Mouse (Mus musculus) midbrain, embryonic 10.5 days (tissue): ENCODE data around the gene Ssxb9. TPM values are rescaled to one million over a fixed set of nuclear protein-coding genes. Genes with fewer than 3 reads are reported as not detected.
"Not testable (repeated sequence)": the region's sequence is repeated elsewhere in the genome, so short reads cannot be mapped to it uniquely, and the experiment has no call there.

Experiments used
- DNase-seq: peaks from one replicate; pipeline ENCODE4 v3.0.0-alpha.2; 2017; ENCODE audit warnings: low spot score
- H3K27ac ChIP-seq: fragments of 300-500 bp; sonication (generic); replicated peaks from 2 replicates; pipeline ENCODE4 v1.5.1; 2016; ENCODE audit warnings: mild to moderate bottlenecking
- H3K27me3 ChIP-seq: fragments of 300-500 bp; sonication (generic); 2 replicates; pipeline ENCODE4 v1.6.1; 2016; ENCODE audit warnings: low read depth, mild to moderate bottlenecking; ENCODE audit not compliant: poor library complexity, severe bottlenecking
- H3K36me3 ChIP-seq: fragments of 300-500 bp; sonication (generic); 2 replicates; pipeline ENCODE4 v1.6.1; 2016; ENCODE audit warnings: mild to moderate bottlenecking, moderate library complexity
- H3K4me1 ChIP-seq: fragments of 300-500 bp; sonication (generic); 2 replicates; pipeline ENCODE4 v1.6.1; 2016
- H3K4me3 ChIP-seq: fragments of 300-500 bp; sonication (generic); 2 replicates; pipeline ENCODE4 v1.5.1; 2016; ENCODE audit warnings: mild to moderate bottlenecking, moderate library complexity
- H3K9me3 ChIP-seq: fragments of 300-500 bp; sonication (generic); replicated peaks from 2 replicates; pipeline ENCODE4 v1.6.1; 2016; ENCODE audit warnings: mild to moderate bottlenecking
- WGBS: fragments of 180-500 bp; shearing (Covaris S2); methylation state at CpG from one replicate; pipeline ENCODE4 v1.1.7; 2016; 5-methylcytosine and 5-hydroxymethylcytosine counted together
- polyA plus RNA-seq: library from polyadenylated mRNA; unstranded; fragments of >200 nt; fragmentation: Nextera tagmentation; extraction: Ambion mirVana; gene quantifications from 2 replicates; pipeline ENCODE4 v1.2.1, GENCODE M21; 2016

Ssxb9 gene
- not detected in 2 replicates for polyA plus RNA-seq

DNA sequence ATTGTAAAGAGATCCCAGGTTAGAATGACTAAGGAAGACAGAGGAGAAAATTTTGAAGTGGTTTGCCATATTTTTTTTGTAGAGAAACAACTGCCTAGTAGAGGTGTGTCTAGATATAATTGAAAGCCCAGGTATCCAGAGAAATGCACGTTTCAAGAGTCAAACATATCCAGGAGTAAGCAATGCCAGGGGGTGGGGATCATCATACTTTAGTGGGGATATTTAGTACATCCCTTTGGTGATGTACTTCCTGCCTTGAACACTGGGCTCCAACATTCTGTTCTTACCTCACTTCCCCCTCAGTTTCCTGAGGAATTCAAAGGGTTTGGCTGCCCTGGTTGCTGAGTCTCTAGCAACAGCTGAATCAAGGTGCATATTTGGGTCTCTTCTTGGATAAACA lies at the start of gene Ssxb9:
Gene Ssxb9, plus strand, starts transcription at position 301 of the 400 bp plus-strand sequence.
- H3K27ac ChIP-seq, H3K4me1 ChIP-seq, H3K36me3 ChIP-seq, DNase-seq, H3K4me3 ChIP-seq, H3K27me3 ChIP-seq: not testable (repeated sequence)
- peaks cover 16% of the 10 kb centered on the region for H3K9me3 ChIP-seq
- WGBS = 36% methylated on average over 1 of the region's 1 CpGs

DNA sequence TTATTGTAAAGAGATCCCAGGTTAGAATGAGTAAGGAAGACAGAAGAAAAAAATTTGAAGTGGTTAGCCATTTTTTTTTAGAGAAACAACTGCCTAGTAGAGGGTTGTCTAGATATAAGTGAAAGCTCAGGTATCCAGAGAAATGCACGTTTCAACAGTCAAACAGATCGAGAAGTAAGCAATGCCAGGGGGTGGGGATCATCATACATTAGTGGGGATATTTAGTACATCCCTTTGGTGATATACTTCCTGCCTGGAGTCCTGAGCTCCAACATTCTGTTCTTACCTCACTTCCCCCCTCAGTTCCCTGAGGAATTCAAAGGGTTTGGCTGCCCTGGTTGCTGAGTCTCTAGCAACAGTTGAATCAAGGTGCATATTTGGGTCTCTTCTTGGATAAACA lies 39.7 kb upstream of the Ssxb9 start, which contains the start of gene Ssxb10:
Gene Ssxb10, plus strand, starts transcription at position 301 of the 400 bp plus-strand sequence.
- DNase-seq = no peak
- no peaks in the 10 kb centered on the region for H3K36me3 ChIP-seq
- whole genome bisulfite sequencing = 76% methylated on average over 2 of the region's 2 CpGs
- H3K27ac ChIP-seq = no peak within 1 kb of the TSS
- no peak within 1 kb of the TSS for H3K4me3 ChIP-seq
- no peaks in the 10 kb centered on the region for H3K4me1 ChIP-seq
- H3K27me3 ChIP-seq = no peaks in the 10 kb centered on the region
- peaks cover 21% of the 10 kb centered on the region for H3K9me3 ChIP-seq

DNA sequence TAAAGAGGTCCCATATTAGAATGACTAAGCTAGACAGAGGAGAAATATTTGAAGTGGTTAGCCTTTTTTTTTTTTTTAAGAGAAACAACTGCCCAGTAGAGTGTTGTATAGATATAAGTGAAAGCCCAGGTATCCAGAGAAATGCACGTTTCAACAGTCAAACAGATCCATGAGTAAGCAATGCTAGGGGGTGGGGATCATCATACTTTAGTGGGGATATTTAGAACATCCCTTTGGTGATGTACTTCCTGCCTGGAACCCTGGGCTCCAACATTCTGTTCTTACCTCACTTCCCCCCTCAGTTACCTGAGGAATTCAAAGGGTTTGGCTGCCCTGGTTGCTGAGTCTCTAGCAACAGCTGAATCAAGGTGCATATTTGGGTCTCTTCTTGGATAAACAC lies 46.2 kb downstream of the Ssxb9 start, which contains the start of gene Ssxb1:
Gene Ssxb1, plus strand, starts transcription at position 301 of the 400 bp plus-strand sequence.
- H3K4me3 ChIP-seq, H3K36me3 ChIP-seq, H3K27ac ChIP-seq, H3K27me3 ChIP-seq, DNase-seq, H3K4me1 ChIP-seq: not testable (repeated sequence)
- H3K9me3 ChIP-seq = peaks cover 10% of the 10 kb centered on the region; the same call in 1 of the 2 replicates
- 17% methylated on average over 1 of the region's 1 CpGs for WGBS

Other genes starting within 250 kb of the Ssxb9 start
- gene Wdr13, start 234.1 kb upstream of the Ssxb9 start, polyA plus RNA-seq = 22.8 and 32.2 TPM in 2 replicates
- 397 and 409 TPM in 2 replicates for gene Rbm3, start 221.1 kb upstream of the Ssxb9 start, polyA plus RNA-seq
- gene Tbc1d25, start 190.8 kb upstream of the Ssxb9 start, polyA plus RNA-seq = 8.7 and 11.2 TPM in 2 replicates
- 35.1 TPM in 2 replicates for gene Ebp, start 173.5 kb upstream of the Ssxb9 start, polyA plus RNA-seq
- 12.2 and 17.2 TPM in 2 replicates for gene Porcn, start 160.5 kb upstream of the Ssxb9 start, polyA plus RNA-seq
- 44.2 and 45.7 TPM in 2 replicates for gene Ftsj1, start 114.6 kb upstream of the Ssxb9 start, polyA plus RNA-seq
- 4.6 and 4.8 TPM in 2 replicates for gene Slc38a5, start 95.8 kb upstream of the Ssxb9 start, polyA plus RNA-seq
- gene Ssxb10, start 39.6 kb upstream of the Ssxb9 start, polyA plus RNA-seq = not detected in 2 replicates
- gene Ssxb1, start 46.3 kb downstream of the Ssxb9 start, polyA plus RNA-seq = not detected in 2 replicates
- gene Ssxb2, start 94.7 kb downstream of the Ssxb9 start, polyA plus RNA-seq = not detected in 2 replicates
- not detected in 2 replicates for gene Gm14459, start 158.0 kb downstream of the Ssxb9 start, polyA plus RNA-seq
- not detected in 2 replicates for gene Ssxb6, start 181.3 kb downstream of the Ssxb9 start, polyA plus RNA-seq
- not detected in 2 replicates for gene Ssxb3, start 224.8 kb downstream of the Ssxb9 start, polyA plus RNA-seq